Mouse (Mus musculus) bone marrow, adult 2 months (tissue): Measurements from ENCODE around the gene Sh2d5. TPM values are rescaled to one million over a fixed set of nuclear protein-coding genes. Genes with fewer than 3 reads are reported as not detected.

Source experiments
- H3K27ac ChIP-seq: fragments of 200-500 bp; 2 replicates; pipeline ENCODE4 v1.5.1; 2012; ENCODE audit warnings: low read depth, mild to moderate bottlenecking, control low read depth, inconsistent platforms, low read length; ENCODE audit not compliant: control insufficient read depth, poor library complexity, insufficient read depth
- H3K4me1 ChIP-seq: fragments of 200-500 bp; 2 replicates; pipeline ENCODE4 v1.6.1; 2011; ENCODE audit warnings: low read length; ENCODE audit not compliant: control insufficient read depth, insufficient read depth
- H3K4me3 ChIP-seq: fragments of 200-500 bp; replicated peaks from 2 replicates; pipeline ENCODE3; 2011; ENCODE audit warnings: mild to moderate bottlenecking, low read depth, low read length, control low read depth; ENCODE audit not compliant: control insufficient read depth
- CTCF ChIP-seq: fragments of 200-500 bp; IDR thresholded peaks from 2 replicates; pipeline ENCODE4 v1.5.1; 2011; ENCODE audit warnings: low read length, control low read depth; ENCODE audit not compliant: control insufficient read depth, insufficient read depth
- POLR2A ChIP-seq: fragments of 200-500 bp; IDR thresholded peaks from 2 replicates; pipeline ENCODE4 v1.6.1; 2011; ENCODE audit warnings: low read depth, mild to moderate bottlenecking, control low read depth, low read length, borderline replicate concordance; ENCODE audit not compliant: control insufficient read depth
- WGBS: fragments of 180-500 bp; shearing (Covaris S2); methylation state at CpG from one replicate; pipeline ENCODE4 v1.1.7; 2018; 5-methylcytosine and 5-hydroxymethylcytosine counted together
- polyA plus RNA-seq: library from polyadenylated mRNA; stranded (reverse); fragments of >200 nt; gene quantifications from 2 replicates; pipeline ENCODE4 v1.2.4, GENCODE M21; 2011; ENCODE audit warnings: low replicate concordance; ENCODE audit not compliant: missing spikeins, insufficient read depth, insufficient read length

The Sh2d5 gene
- polyA plus RNA-seq, 1 experiment: 11.7 TPM

DNA sequence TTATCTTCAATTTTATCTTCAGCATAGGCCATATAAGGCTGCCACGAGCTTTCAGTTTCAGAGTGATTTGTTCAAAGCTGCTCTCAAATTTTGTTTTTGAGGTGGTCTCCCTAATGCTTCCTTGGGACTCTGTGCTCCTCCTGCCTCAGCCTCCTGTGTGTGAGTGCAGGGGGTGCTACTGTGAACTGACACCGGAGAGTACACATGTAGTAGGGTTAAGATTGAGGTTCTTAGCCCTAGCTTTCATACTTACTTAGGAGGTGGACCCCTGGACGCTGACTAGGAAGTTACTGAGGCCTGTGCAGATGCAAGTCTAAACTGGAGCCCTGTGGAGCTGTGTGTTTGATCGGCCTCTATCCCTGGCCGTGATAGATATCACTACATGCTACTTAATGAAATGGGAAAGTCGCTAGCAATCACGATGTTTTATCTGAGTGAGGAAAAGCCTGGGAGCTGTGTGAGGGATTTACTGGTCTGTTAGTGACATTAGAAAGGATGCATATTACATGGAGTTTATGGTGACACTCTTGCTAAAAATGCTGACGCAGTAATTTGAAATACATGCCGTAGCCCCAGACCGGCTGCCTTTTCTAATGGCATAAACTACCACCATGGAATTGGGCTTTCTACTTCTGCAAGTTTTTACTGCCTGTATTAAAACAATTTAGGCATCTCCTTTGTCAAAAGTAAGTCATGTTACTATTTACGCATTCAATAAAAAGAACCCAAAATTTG is 32.1 kb upstream of the Sh2d5 start:
- Histone ChIP-seq H3K4me1 (peaks cover 8% of the 10 kb centered on the region; the same call in 1 of the 2 replicates), H3K27ac (peak overlapping the region; percentile 50), H3K4me3 (peak overlapping the region; percentile 94)
- WGBS: 40% methylated on average over 11 of the region's 11 CpGs
- TF ChIP-seq CTCF (no peak), POLR2A (no peak)

DNA sequence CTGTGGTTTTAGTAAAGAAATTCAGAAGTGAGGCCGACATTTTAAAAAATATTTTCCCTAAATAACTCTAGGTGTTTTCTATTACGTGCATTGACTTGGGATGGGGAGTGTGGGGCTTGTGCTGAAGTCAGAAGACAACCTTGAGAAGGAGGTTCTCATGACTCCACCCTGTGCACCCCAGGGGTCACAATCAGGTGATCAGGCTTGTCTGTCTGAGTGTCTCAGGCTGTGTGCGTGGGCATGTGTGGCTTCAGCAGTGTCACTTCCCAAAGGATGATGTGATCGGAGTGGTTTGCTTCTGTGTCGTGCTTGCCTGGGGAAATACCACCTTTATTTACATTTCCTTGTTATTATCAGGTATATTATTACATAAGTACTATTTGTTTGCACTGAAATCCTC is 30.9 kb upstream of the Sh2d5 start:
- H3K4me3 ChIP-seq: peak overlapping the region; percentile 13
- H3K27ac ChIP-seq: no peak overlapping the region
- WGBS: 45% methylated on average over 5 of the region's 5 CpGs
- H3K4me1 ChIP-seq: peaks cover 8% of the 10 kb centered on the region; the same call in 1 of the 2 replicates
- no peak for TF ChIP-seq CTCF
- TF ChIP-seq POLR2A: no peak

DNA sequence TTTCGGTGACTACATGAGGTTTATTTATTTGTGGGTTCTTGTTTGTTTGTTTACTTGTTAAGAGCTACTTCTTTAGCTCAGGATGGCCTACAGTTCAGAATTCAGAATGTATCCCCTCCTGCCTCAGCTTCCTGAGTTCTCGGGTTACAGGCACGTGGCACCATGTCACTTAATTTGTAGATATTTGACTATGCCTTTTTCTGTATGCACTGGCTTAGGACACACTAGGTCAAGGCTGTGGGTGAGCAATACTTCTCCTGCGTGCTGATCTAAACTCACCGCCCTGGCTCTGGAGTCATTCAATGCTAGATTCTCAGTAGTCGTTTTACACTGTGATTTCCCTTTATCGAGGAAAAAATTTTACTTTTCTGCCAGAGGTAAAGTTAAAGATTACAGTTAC is 29.4 kb upstream of the Sh2d5 start:
- Histone ChIP-seq H3K4me3 (no peak overlapping the region), H3K27ac (no peak overlapping the region), H3K4me1 (peaks cover 8% of the 10 kb centered on the region; the same call in 1 of the 2 replicates)
- 32% methylated on average over 7 of the region's 7 CpGs for WGBS
- TF ChIP-seq CTCF: no peak
- TF ChIP-seq POLR2A: no peak

DNA sequence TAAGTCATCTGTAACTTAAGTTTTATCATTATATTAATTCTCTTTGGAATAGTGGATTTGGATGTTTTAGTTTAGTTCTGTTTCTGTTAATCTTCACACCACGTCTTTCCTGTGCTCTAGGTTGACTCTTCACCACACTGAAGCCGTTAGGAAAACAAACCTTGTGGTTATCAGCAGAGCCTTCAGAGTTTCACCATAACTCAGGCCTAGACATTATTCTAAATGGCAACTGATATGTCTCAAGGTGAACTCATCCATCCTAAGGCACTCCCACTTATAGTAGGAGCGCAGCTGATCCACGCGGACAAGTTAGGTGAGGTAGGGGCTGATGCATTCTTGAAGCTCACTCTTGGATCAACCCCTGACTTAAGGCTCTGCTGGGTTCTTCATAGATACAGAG is 28.8 kb upstream of the Sh2d5 start:
- TF ChIP-seq CTCF (no peak), POLR2A (no peak)
- no peak overlapping the region for H3K4me3 ChIP-seq
- H3K4me1 ChIP-seq: peaks cover 7% of the 10 kb centered on the region; the same call in 1 of the 2 replicates
- 49% methylated on average over 5 of the region's 5 CpGs for WGBS
- H3K27ac ChIP-seq: no peak overlapping the region

DNA sequence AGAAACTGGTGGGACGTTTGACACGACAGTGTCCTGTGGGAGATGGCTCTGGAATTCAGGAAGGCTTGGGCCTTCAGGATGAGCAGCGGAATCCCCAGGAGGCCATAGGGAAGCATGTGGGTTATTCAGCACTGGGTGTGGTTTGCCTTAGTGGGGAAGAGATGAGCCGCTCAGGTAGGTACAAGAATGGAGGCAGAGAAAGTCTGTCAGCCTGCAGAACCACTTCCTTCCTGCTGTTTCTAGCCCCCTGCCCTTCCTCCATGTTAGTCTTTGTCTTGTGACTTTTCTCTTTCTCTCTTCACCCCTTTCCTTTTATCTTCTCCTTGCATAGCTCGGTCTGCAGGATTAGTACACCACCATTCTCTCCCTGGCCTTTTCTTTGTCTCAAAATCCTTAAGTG is 27.8 kb upstream of the Sh2d5 start:
- no peak overlapping the region for H3K4me3 ChIP-seq

DNA sequence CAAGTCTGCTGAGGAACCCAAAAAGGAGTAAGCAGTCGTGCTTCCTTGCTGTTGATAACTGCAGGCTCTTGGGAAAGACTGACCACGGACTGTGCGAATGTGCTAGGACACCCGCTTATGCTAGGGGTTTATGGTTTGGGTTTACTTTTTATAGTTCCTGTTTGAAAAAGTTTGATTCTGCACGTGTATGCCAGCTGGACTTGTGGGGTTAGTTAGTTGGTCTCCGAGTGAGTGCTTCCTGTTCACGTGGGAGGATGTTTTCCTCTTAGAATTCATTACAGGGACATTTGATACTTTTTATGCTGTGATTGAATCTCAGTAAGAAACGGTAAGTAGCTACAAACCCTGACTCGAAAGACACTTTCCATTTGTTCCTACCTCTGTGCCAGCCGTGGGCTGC is 26.6 kb upstream of the Sh2d5 start:
- Histone ChIP-seq H3K4me1 (peaks cover 7% of the 10 kb centered on the region; the same call in 1 of the 2 replicates), H3K4me3 (no peak overlapping the region), H3K27ac (no peak overlapping the region)
- WGBS: 32% methylated on average over 10 of the region's 10 CpGs
- no peak for TF ChIP-seq CTCF
- TF ChIP-seq POLR2A: no peak

More for the DNA sequence above, 27.8 kb upstream of the Sh2d5 start:
- WGBS: 50% methylated on average over 5 of the region's 5 CpGs
- Histone ChIP-seq H3K27ac (no peak overlapping the region), H3K4me1 (peaks cover 7% of the 10 kb centered on the region; the same call in 1 of the 2 replicates)
- TF ChIP-seq CTCF (no peak), POLR2A (no peak)

DNA sequence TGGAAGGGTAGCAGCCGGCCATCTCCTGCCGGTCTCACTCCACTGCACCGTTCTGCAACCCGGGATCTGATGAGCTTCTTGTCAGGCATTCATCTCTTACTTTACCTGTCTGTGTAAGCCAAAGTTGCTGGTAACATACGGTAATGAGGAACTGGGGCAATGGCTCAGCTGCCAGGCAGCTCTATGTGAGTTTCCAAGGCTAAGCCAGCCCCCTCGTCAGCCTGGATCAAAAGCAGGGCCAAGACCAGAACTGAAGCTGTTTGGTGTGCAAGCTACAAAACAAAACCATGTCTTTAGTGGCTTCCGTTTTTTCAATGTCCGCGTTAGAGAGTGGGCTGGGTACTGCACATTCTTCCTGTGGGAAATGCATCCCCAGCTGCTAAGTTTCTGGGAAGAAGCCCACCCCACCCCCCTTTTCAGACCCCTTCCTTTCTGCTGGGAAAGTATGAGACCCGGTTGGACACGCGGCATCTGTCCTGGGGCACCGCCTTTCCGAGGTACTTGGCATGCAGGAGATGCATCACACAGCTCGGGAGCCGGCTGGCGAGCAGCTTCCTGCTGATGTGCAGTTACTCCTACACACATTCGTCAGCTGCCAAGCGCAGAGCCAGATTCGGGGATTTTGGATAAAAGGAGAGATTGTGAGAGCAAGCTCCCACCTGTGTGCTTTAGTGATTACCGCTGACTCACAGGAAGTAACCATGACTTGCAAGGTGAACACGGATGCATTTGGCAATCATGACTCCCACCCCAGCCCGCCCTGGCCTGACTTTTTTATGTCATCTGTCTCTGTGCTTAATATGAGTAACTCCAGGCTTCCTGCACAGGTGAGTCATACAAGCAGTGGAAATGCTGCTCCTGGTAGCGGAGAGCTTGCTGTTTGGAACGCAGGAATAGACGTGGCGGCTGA is 3.2 kb upstream of the Sh2d5 start:
- H3K4me3 ChIP-seq: no peak overlapping the region
- no peak for TF ChIP-seq CTCF
- no peak for TF ChIP-seq POLR2A
- H3K4me1 ChIP-seq: peaks cover 2% of the 10 kb centered on the region
- WGBS: 45% methylated on average over 27 of the region's 27 CpGs
- peak overlapping the region; percentile 44; the same call in 1 of the 2 replicates for H3K27ac ChIP-seq

DNA sequence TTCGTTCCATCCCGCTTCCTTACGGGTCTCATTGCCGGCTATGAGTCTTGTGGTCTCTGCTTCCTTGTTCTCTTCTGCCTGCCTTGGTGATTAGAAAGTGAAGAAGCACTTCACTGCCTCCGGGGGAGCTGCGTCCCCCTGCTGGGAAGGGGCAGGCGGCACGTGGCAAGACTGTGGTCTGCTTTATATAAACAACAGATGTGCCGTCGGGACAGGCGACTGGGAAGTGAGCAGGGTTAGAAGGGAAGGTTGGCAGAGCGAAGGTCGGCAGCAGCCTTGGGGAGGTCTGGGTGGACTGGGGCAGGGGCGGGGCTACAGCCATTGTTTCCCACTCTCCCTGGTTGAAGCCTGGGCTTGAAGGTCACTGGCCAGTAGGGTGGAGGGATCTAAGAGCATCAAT is 1.6 kb downstream of the Sh2d5 start:
- WGBS: under 1% methylated on average over 14 of the region's 14 CpGs
- peak overlapping the region; percentile 53 for H3K4me3 ChIP-seq
- peaks cover 2% of the 10 kb centered on the region for H3K4me1 ChIP-seq
- peak overlapping the region; percentile 23 for H3K27ac ChIP-seq
- TF ChIP-seq CTCF (peak; percentile 25; the same call in 1 of the 2 replicates), POLR2A (no peak)
